Mouse (Mus musculus) embryonic facial prominence, embryonic 14.5 days (tissue): Measurements from ENCODE around the gene Pxt1. TPM values are rescaled to one million over a fixed set of nuclear protein-coding genes. Genes with fewer than 3 reads are reported as not detected.

ENCODE experiments used
- ATAC-seq: fragments of 200-750 bp; cut with Nextera tagmentation; 2 replicates; pipeline ENCODE4 v1.8.0; 2017; ENCODE audit warnings: low read depth, moderate number of reproducible peaks, moderate TSS enrichment
- DNase-seq: peaks from one replicate; pipeline ENCODE4 v3.0.0-alpha.2; 2015; ENCODE audit warnings: low spot score
- H3K27ac ChIP-seq: fragments of 300-500 bp; sonication (generic); replicated peaks from 2 replicates; pipeline ENCODE4 v1.5.1; 2014; ENCODE audit warnings: low read depth, mild to moderate bottlenecking, low read length, moderate library complexity
- H3K27me3 ChIP-seq: fragments of 300-500 bp; sonication (generic); replicated peaks from 2 replicates; pipeline ENCODE4 v1.6.1; 2014; ENCODE audit warnings: low read length; ENCODE audit not compliant: control insufficient read depth, insufficient read depth
- H3K36me3 ChIP-seq: fragments of 300-500 bp; sonication (generic); 2 replicates; pipeline ENCODE4 v1.6.1; 2014; ENCODE audit warnings: low read length, mixed read lengths; ENCODE audit not compliant: control insufficient read depth, insufficient read depth
- H3K4me1 ChIP-seq: fragments of 300-500 bp; sonication (generic); 2 replicates; pipeline ENCODE4 v1.6.1; 2014; ENCODE audit warnings: antibody characterized with exemption, low read length; ENCODE audit not compliant: control insufficient read depth, insufficient read depth
- H3K4me2 ChIP-seq: fragments of 300-500 bp; sonication (generic); 2 replicates; pipeline ENCODE4 v1.6.1; 2014; ENCODE audit warnings: low read depth, mild to moderate bottlenecking, low read length, moderate library complexity, mixed read lengths
- H3K4me3 ChIP-seq: fragments of 300-500 bp; sonication (generic); 2 replicates; pipeline ENCODE4 v1.5.1; 2014; ENCODE audit warnings: low read depth, mild to moderate bottlenecking, low read length
- H3K9ac ChIP-seq: fragments of 300-500 bp; sonication (generic); 2 replicates; pipeline ENCODE4 v1.6.1; 2014; ENCODE audit warnings: low read depth, mild to moderate bottlenecking, low read length, moderate library complexity, mixed read lengths
- H3K9me3 ChIP-seq: fragments of 300-500 bp; sonication (generic); 2 replicates; pipeline ENCODE4 v1.6.1; 2016; ENCODE audit warnings: low read length; ENCODE audit not compliant: control insufficient read depth
- WGBS: fragments of 180-500 bp; shearing (Covaris S2); extraction: QIAGEN DNeasy Blood & Tissue Kit; methylation state at CpG from one replicate; pipeline ENCODE4 v1.1.7; 2014; 5-methylcytosine and 5-hydroxymethylcytosine counted together
- polyA plus RNA-seq: library from polyadenylated mRNA; unstranded; fragments of >200 nt; fragmentation: Nextera tagmentation; extraction: Ambion mirVana; gene quantifications from 2 replicates; pipeline ENCODE4 v1.2.1, GENCODE M21; 2014

Gene Pxt1
- polyA plus RNA-seq, 1 experiment from 2014 or later = not detected

DNA sequence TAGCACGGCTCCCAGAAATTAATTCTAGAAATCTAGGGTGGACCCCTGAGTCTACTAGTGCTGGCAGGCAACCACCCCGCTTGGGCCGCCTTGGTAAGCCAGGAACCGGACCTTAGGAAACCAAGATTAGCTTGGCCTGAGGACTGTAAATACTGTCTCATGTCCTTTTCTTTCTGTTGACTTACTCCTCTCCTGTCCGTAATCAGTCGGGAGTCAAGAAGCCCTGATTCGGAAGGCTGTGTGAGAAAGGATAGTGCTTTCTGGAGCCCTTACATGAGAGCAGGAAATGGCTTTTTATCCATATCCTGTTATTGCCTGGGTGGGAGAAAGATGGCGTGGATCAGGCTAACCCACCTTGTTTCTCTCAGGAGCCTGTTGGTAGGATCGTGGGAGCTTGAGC lies 9.6 kb upstream of the Pxt1 start:
- H3K27me3 ChIP-seq = no peaks in the 10 kb centered on the region
- peak overlapping the region; percentile 85 for H3K4me3 ChIP-seq
- peak overlapping the region; percentile 95 for H3K9ac ChIP-seq
- 11% methylated on average over 9 of the region's 9 CpGs for whole genome bisulfite sequencing
- H3K4me1 ChIP-seq = peaks cover 18% of the 10 kb centered on the region
- H3K9me3 ChIP-seq = no peaks in the 10 kb centered on the region
- DNase-seq = no peak
- ATAC-seq = no peak
- peak overlapping the region; percentile 88 for H3K4me2 ChIP-seq
- peak overlapping the region; percentile 98 for H3K27ac ChIP-seq
- H3K36me3 ChIP-seq = peaks cover 10% of the 10 kb centered on the region

DNA sequence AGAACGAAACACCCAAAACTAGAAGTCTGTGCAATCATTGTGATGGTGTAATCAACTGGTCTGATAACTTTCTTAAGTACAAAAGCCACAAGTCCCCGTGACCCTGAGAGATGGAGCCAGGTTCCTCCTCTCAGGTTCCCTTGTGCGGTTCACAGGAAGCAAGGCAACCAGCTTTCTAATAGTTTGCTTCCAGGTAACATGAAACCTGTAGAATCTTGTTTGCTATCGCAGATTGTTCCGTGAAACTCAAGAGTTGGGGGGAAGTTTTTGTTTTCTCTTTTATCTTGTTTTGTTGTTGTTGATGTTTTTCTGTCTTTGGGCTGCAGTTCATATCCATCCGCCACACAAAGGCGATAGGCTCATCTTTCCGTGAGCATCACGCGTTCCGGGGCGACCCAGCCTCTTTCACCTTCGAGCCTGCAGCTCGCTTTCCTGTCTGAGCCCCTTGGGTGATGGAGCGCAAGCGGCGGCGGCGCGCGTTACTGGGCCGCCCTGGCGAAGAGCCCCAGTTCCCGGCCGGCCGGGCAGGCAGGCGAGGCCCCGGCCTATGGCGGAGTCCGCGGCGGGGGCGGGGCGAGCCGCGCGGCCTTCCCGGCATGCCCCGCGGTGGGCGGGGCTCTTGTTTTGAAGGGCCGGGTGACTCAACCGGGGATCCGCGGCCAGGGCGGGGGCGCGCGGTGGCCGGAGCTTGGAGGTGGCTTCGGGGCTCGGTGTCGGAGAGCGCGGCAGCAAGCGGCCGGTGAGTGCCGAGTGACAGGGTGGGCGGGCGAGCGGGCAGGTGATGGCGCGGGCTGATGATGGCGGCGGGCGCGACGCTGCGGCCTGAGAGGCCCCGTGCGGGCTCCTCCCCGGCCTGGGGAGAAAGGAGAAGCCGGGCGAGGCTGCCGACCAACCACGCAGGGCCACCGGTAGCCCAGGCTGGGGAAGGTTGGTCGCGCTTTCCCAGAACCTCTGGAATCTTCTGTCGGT lies 8.5 kb upstream of the Pxt1 start, which contains the start of gene Kctd20:
TSS of gene Kctd20 (plus strand) at position 120 of the 969 bp plus-strand sequence.
- ATAC-seq = peak; percentile 93
- WGBS = 1% methylated on average over 43 of the region's 80 CpGs
- H3K27me3 ChIP-seq = no peaks in the 10 kb centered on the region
- H3K9me3 ChIP-seq = peaks cover 4% of the 10 kb centered on the region
- peaks cover 18% of the 10 kb centered on the region for H3K4me1 ChIP-seq
- H3K4me3 ChIP-seq = peak within 1 kb of the TSS; percentile 85
- DNase-seq = peak; percentile 94
- H3K4me2 ChIP-seq = peak within 1 kb of the TSS; percentile 88
- 0 out of 2 replicates have a peak, but pooled peaks cover 2% of the 10 kb centered on the region for H3K36me3 ChIP-seq
- H3K27ac ChIP-seq = peak within 1 kb of the TSS; percentile 98
- H3K9ac ChIP-seq = peak within 1 kb of the TSS; percentile 95

DNA sequence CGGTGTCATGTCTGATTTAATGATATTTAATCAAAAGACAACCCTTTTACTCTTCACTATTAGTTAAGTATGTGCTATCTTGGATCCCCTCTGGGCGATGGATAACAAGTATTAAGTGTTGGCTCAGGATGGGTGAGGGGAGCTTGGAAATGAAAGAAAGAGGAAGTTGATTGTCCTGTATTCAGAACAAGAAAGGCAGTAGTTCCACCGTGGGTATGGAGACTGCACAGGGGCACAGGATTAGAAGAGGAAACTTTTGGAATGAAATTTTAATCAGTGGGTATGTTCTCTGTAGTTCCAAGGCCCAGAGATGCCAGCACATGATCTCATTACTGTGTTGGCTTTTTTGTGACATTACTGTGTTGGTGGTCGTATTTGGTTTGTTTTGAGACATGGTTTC lies 7.1 kb upstream of the Pxt1 start:
- DNase-seq (no peak), ATAC-seq (no peak)
- no peak overlapping the region for H3K4me3 ChIP-seq
- no peaks in the 10 kb centered on the region for H3K27me3 ChIP-seq
- peaks cover 4% of the 10 kb centered on the region for H3K9me3 ChIP-seq
- no peak overlapping the region for H3K27ac ChIP-seq
- 73% methylated on average over 4 of the region's 4 CpGs for WGBS
- no peak overlapping the region; the same call in 1 of the 2 replicates for H3K4me2 ChIP-seq
- H3K9ac ChIP-seq = no peak overlapping the region
- H3K36me3 ChIP-seq = no peaks in the 10 kb centered on the region
- peaks cover 18% of the 10 kb centered on the region for H3K4me1 ChIP-seq

DNA sequence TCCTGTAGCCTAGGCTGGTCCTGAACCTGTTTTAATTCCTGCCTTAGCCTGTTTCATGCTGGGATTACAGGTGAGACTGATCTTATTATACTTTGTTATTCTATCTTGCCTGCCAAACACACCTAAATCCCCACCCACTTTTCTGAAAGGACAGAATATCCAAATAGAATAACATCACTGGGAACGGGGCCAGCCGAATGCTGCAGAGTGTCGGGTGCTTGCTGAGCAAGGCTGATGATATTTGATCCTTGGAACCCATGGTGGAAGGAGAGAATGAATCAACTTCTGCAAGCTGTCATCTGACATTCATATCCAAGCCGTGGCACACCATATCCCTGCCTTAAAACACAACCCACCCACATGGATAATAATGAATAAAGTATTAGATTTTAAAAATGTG lies 5.0 kb upstream of the Pxt1 start:
- no peak for ATAC-seq
- WGBS = 32% methylated on average over 4 of the region's 4 CpGs

DNA sequence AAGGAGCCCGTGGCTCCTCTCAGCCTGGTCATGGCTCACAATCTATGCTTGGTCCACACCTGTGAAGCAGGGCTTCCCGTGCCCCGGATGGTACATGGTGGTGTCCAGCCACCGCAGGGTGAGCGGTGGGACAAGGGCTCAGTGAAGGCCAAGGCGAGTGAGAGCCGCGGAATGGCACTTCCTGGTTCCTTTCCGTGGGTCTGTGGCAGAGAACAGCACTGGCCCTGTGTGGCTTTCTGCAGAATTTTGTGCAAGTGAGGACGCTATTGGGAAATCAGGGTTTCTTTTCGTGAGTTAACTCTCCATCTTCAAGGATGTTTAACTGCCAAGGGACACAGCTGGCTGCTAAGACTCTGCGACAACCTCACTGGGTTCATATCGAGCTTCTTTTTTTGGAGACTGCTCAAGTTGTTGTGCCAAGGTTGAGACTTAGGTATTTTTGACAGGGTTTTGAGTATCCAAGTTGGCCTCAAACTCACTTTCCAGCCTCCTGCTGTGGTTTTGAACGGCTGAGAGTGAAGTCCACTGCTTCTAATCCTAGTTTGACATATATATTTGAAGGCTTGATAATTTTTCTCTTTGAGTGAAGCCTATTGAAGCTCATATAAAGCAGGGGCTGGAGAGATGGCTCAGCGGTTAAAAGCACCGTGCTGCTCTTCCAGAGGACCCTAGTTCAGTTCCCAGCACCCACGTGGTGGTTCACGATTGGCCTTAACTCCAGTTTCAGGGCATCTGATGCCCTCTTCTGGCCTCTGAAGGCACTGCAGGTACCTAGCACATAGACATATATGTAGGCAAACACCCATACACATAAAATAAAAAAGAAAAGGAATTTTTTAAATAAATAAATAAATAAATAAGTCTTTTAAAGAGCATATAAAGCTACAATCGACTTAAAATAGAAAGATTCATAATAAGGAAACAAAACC lies 3.6 kb upstream of the Pxt1 start:
- Histone ChIP-seq H3K4me3 (no peak overlapping the region), H3K27ac (no peak overlapping the region), H3K4me1 (peaks cover 7% of the 10 kb centered on the region), H3K9ac (no peak overlapping the region), H3K36me3 (no peaks in the 10 kb centered on the region), H3K9me3 (peaks cover 4% of the 10 kb centered on the region), H3K4me2 (no peak overlapping the region), H3K27me3 (no peaks in the 10 kb centered on the region)
- ATAC-seq (no peak), DNase-seq (no peak)
- 93% methylated on average over 19 of the region's 19 CpGs for WGBS

More for the DNA sequence above, 5.0 kb upstream of the Pxt1 start:
- Histone ChIP-seq H3K9ac (no peak overlapping the region), H3K36me3 (no peaks in the 10 kb centered on the region), H3K4me1 (peaks cover 11% of the 10 kb centered on the region), H3K27ac (no peak overlapping the region), H3K27me3 (no peaks in the 10 kb centered on the region), H3K4me2 (no peak overlapping the region), H3K4me3 (no peak overlapping the region), H3K9me3 (peaks cover 4% of the 10 kb centered on the region)
- DNase-seq = peak; percentile 82

DNA sequence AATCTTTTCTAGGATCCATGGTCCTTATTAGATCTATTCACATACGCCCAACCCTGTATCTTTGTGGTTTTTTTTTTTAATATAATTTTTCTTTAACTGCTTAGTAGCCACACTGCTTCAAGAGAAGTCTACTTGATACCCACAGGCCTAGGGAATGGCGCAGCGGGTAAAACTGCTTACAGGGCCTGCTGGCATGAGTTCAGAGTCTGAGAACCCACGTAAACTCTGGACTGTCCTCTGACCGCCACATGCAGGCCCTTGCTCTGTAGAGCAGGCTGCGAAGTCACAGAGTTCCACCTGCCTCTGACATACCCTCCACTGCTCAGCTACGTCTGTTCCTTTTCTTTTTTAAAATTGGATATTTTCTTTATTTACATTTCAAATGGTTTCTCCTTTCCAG lies 841 bp upstream of the Pxt1 start:
- no peaks in the 10 kb centered on the region for H3K27me3 ChIP-seq
- no peak overlapping the region for H3K4me2 ChIP-seq
- ATAC-seq (no peak), DNase-seq (no peak)
- H3K36me3 ChIP-seq = no peaks in the 10 kb centered on the region
- no peaks in the 10 kb centered on the region for H3K4me1 ChIP-seq
- peaks cover 4% of the 10 kb centered on the region for H3K9me3 ChIP-seq
- 86% methylated on average over 7 of the region's 7 CpGs for WGBS
- no peak overlapping the region for H3K9ac ChIP-seq
- H3K4me3 ChIP-seq = no peak overlapping the region
- H3K27ac ChIP-seq = no peak overlapping the region

DNA sequence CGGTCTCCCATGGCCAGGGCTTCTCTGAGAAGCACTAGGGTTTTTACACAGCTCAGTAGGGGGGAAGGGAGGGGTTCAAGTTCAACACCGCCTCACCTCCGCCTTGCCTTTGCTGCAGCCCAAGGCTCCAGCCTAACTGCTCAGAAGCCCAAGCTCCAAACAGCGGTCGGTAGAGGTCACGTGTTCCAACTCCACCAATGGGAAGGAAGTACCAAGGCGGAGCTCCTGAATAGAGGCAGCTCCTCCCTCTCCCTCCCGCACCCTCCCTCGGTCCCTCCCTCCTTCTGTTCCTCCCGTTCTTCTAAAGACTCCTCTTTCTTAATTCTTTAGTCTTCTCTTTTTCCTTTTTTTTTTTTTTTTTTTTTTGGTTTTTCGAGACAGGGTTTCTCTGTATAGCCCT lies 1.5 kb downstream of the Pxt1 start:
- Histone ChIP-seq H3K4me3 (no peak overlapping the region), H3K36me3 (no peaks in the 10 kb centered on the region), H3K27ac (no peak overlapping the region), H3K4me1 (no peaks in the 10 kb centered on the region), H3K4me2 (no peak overlapping the region), H3K9ac (no peak overlapping the region), H3K27me3 (no peaks in the 10 kb centered on the region), H3K9me3 (no peaks in the 10 kb centered on the region)
- no peak for DNase-seq
- WGBS = 70% methylated on average over 9 of the region's 11 CpGs
- ATAC-seq = no peak

DNA sequence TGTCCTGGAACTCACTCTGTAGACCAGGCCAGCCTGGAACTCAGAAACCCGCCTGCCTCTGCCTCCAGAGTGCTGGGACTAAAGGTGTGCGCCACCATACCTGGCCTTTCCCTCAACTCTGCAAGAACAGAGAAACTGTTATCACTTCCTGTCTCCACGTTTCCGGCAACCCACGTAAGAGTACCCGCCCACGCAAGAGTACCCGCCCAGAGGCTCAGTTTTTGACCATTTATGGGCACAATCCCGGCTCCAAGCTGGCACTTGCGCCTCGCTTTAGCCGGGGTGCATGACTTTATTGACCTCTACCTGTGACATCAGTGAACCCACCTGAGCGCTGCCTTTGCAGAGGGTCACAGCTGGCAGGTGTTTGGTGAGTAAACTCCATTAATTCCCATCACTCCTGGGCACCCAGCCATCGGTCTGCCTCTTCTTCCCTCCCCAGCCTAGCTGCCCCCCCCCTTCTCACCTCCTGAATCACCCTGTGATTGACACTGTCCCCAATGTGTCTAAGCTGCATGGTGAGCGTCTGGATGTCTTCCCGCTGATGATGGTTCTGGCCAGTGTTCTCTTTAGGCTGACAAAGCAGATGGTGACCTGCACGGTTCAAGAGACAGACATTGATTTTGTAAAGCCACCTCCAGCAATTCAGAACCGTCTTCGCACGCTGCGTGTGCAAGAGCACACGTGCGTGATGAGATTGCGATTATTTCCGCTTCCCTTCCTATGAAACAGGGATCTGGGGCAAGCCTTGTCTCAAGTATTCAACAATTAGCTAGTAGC lies 2.7 kb downstream of the Pxt1 start:
- no peaks in the 10 kb centered on the region for H3K36me3 ChIP-seq
- no peak overlapping the region for H3K4me2 ChIP-seq
- no peak for DNase-seq
- H3K9ac ChIP-seq = no peak overlapping the region
- H3K27ac ChIP-seq = no peak overlapping the region
- no peaks in the 10 kb centered on the region for H3K27me3 ChIP-seq
- no peaks in the 10 kb centered on the region for H3K4me1 ChIP-seq
- no peak overlapping the region for H3K4me3 ChIP-seq
- WGBS = 92% methylated on average over 25 of the region's 25 CpGs
- no peak for ATAC-seq
- H3K9me3 ChIP-seq = no peaks in the 10 kb centered on the region
